Mouse (Mus musculus): ENCODE results near the gene Icmt. TPM values are rescaled to one million over a fixed set of nuclear protein-coding genes. Genes with fewer than 3 reads are reported as not detected.

The Icmt gene
- polyA plus RNA-seq, 1 experiment from 2014 or later = 27.6 TPM

DNA sequence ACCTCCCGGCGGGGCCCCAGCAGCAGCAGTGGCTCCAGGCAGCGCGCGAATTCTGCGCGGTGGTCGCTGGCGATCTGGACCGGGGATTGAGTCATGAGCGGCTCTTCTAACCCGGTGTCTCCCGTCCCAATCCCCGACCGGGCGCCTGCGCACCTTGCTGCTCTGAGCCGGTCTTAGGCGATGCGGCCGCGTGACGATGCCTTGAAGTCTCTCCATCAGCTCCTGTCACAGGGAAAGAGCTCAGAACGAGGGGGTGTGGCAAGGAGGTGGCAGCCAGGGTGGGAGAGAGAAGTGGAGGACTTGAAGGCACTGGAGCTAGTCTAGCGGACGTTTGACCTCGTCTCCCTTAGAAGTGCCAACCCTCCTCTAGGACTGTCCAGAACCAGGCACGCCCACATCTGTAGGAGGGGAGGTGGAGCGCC lies 16.2 kb downstream of the Icmt start:
- Histone ChIP-seq H3K4me1 (peaks cover 38% of the 10 kb centered on the region), H3K4me3 (peak overlapping the region; percentile 52), H3K9me3 (replicated peaks) (no peaks in the 10 kb centered on the region), H3K27me3 (ENCODE audit: low read depth, poor library complexity, severe bottlenecking) (peaks cover 90% of the 10 kb centered on the region), H3K36me3 (peaks cover 3% of the 10 kb centered on the region), H3K27ac (replicated peaks) (0 out of 2 replicates have a peak overlapping the region, but pooled peaks have one; percentile 23)
- under 1% methylated on average over 29 of the region's 29 CpGs for WGBS
- DNase-seq (ENCODE audit: low spot score) = peak; percentile 56

DNA sequence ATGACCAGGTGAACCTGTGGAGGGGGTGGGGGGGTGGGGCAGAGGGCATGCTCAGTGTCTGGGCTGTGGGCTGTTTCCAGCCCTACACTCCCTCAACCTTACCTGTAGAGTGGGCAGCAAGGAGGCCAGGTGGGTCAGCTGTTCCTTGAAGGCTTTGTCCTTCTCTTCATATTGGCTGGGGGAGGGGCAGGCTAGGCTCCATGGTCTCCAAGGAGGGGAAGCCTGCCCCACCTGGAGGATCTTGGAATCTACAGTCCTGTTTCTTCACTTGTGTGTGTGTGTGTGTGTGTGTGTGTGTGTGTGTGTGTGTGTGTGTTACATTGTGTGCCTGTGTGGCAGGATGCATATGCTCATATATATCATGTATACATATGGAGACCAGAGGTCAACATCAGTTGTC lies 16.9 kb downstream of the Icmt start:
- Histone ChIP-seq H3K9me3 (replicated peaks) (no peaks in the 10 kb centered on the region), H3K4me1 (peaks cover 46% of the 10 kb centered on the region), H3K27me3 (ENCODE audit: low read depth, poor library complexity, severe bottlenecking) (peaks cover 94% of the 10 kb centered on the region), H3K4me3 (peak overlapping the region; percentile 52; the same call in 1 of the 2 replicates), H3K36me3 (no peaks in the 10 kb centered on the region; the same call in 1 of the 2 replicates), H3K27ac (replicated peaks) (no peak overlapping the region)
- DNase-seq (ENCODE audit: low spot score) = no peak

DNA sequence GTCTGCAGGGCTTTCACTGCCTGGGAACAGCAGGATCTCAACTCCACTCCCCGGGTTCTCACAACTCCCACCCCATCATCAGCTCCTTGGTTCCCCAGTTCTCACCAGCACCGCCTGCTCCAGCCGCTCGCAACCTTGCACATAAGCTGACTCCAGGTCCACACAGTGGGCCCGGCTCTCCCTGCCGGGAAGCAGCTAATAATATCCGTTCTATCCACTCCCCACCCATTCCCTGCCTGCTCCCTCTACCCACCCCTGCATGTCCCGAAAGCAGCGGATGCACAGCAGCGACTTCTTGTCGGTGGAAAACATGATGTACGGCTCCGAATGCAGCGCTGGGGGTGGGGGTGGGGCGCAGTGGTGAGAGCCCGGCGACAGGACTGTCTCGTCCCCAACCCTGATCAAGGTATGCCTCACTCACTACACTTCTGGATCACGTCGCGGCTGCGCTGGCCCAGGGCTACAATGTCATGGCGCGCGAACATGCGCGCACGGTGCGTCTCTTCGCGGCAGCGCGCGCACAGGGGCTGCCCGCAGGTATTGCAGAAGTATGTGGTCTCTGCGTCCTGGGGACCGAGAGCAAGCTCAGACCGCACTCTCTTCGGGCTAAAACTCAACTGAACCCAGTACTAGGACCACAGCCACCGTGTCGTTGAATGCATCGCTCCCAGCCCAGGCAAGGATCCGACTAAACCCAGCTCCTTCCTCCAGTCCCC lies 18.6 kb downstream of the Icmt start:
- 1% methylated on average over 43 of the region's 43 CpGs for WGBS
- peak overlapping the region; percentile 42 for H3K4me3 ChIP-seq
- no peaks in the 10 kb centered on the region for H3K9me3 ChIP-seq (replicated peaks)
- no peak overlapping the region for H3K27ac ChIP-seq (replicated peaks)
- H3K27me3 ChIP-seq (ENCODE audit: low read depth, poor library complexity, severe bottlenecking) = peaks cover 88% of the 10 kb centered on the region
- DNase-seq (ENCODE audit: low spot score) = no peak
- H3K4me1 ChIP-seq = peaks cover 48% of the 10 kb centered on the region
- H3K36me3 ChIP-seq = no peaks in the 10 kb centered on the region

DNA sequence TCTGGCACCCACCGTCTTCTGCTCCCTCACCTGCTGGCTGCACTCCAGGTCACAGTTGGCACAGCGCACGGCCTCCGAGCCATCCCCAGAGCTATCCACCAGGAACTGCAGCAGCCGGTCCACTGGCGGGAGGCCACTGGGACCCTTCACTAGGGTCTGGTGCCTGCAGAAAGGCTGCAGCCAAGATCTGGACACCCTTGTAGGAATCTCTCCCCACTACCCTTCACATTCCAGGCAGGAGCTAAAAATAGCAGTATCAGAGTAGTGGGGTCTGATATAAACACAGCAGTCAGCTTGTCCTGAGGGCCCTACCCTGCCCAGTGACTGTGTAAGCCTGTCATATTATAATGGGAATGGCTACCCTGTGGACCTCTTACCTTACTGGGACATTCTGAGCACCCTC lies 20.6 kb downstream of the Icmt start:
- 93% methylated on average over 6 of the region's 6 CpGs for WGBS
- no peak for DNase-seq (ENCODE audit: low spot score)
- Histone ChIP-seq H3K27ac (replicated peaks) (no peak overlapping the region), H3K36me3 (no peaks in the 10 kb centered on the region), H3K4me1 (peaks cover 49% of the 10 kb centered on the region), H3K9me3 (replicated peaks) (no peaks in the 10 kb centered on the region), H3K4me3 (no peak overlapping the region), H3K27me3 (ENCODE audit: low read depth, poor library complexity, severe bottlenecking) (peaks cover 77% of the 10 kb centered on the region)

- Histone ChIP-seq H3K4me3 (peak within 1 kb of the TSS; percentile 43), H3K27ac (replicated peaks) (peak within 1 kb of the TSS; percentile 47; the same call in 1 of the 2 replicates), H3K9me3 (replicated peaks) (no peaks in the 10 kb centered on the region), H3K4me1 (peaks cover 38% of the 10 kb centered on the region), H3K27me3 (ENCODE audit: low read depth, poor library complexity, severe bottlenecking) (peaks cover 67% of the 10 kb centered on the region), H3K36me3 (no peaks in the 10 kb centered on the region)
- DNase-seq (ENCODE audit: low spot score) = peak; percentile 63
- WGBS = 3% methylated on average over 26 of the region's 26 CpGs
These were observed 21.6 kb downstream of the Icmt start, which contains the start of gene Rnf207 for GRCm38 (mm10) chr4:152318517-152319234. TSS of gene Rnf207 (minus strand) at chr4:152318993.

- Histone ChIP-seq H3K36me3 (no peaks in the 10 kb centered on the region), H3K9me3 (replicated peaks) (no peaks in the 10 kb centered on the region), H3K27me3 (ENCODE audit: low read depth, poor library complexity, severe bottlenecking) (peaks cover 39% of the 10 kb centered on the region), H3K27ac (replicated peaks) (0 out of 2 replicates have a peak overlapping the region, but pooled peaks have one; percentile 28), H3K4me3 (no peak overlapping the region), H3K4me1 (peaks cover 24% of the 10 kb centered on the region)
- WGBS = 65% methylated on average over 5 of the region's 5 CpGs
- no peak for DNase-seq (ENCODE audit: low spot score)
These were observed 24.4 kb downstream of the Icmt start for GRCm38 (mm10) chr4:152321464-152321863.

DNA sequence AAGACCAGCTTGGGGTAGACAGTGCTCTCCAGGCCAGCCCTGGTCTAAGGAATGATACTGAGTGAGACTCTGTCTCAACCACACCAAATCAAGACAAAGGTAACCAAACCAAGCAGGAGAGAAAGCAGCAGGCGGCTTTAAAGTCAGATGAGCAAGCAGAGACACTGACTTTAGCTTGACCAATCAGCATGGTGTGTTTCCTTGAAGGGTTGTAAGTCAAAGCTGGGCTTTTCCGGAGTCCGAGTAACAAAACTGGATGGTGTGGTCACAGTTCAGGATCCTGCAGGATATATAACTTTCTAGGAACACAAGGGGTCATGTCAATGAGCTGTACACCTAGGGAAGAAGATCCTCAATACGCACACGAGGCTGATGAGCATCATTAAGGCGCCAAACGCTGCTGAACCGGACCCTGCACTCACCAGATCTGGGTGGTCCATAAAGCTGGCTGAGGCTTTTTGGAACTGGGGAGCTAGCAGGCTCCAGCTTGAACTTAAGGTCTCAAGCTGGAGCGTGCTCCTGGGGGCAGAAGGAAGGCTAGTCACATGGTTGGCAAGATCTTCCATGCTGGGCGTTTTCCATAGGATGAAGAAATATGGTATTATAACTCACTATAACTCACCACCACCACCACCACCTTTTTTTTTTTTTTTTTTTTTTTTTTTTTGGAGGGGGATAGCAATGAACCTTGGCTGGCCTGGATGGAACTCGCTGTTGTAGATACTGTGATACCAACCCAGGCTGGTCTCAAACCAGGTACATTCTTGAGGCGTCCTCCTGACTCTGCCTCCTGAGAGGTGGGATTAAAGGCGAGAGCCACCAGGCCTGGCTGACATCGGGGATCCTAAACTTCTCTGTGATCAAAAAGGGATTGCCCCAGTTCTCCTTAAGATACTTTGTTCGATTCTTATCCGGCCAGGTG lies 27.9 kb downstream of the Icmt start:
- Histone ChIP-seq H3K4me1 (peaks cover 28% of the 10 kb centered on the region), H3K27ac (replicated peaks) (peak overlapping the region; percentile 97), H3K9me3 (replicated peaks) (no peaks in the 10 kb centered on the region), H3K4me3 (peak overlapping the region; percentile 100), H3K36me3 (peaks cover 27% of the 10 kb centered on the region), H3K27me3 (ENCODE audit: low read depth, poor library complexity, severe bottlenecking) (peaks cover 9% of the 10 kb centered on the region; the same call in 1 of the 2 replicates)
- WGBS = 57% methylated on average over 16 of the region's 16 CpGs
- DNase-seq (ENCODE audit: low spot score) = no peak

DNA sequence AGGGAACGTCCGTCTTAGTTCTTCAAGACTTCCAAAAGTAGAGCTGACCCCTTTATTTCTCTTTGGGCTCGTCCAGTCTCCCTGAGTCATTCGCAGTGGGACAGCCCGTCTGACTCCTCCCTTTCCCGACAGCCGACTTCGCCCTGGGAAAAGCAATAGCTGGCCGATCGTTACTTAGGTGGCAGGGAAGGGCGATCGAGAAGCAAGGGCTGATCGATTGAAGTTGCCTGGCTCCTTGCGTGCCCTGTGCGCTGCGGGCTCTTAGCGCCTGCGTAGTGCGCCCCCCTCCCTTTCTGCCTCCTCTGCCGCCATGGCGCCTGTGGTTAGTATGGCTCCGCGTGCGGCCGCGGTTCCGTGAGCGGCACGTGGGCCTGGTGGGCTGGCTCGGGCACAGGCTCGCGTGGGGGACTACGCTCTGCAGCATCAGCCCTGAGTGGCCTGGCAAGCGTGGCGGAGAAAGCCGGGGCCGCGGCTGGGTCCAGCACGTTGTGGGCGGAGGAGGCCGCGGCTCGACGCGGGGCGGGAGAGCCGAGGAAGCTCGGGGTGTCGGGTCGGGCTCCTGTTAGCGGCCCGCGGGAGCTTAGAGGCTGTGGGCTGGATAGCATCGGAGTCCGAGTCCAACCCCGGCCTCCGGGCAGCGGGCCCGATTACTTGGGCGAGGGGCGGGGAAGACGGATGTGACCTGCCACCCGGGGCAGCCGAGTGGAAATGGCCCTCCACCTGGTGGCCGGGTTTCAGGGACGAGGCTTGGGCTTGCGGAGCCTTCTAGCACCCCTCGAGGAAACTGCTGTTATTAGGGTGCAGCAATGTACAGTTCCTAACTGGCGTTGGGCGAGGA lies 28.8 kb downstream of the Icmt start, which contains the start of gene Rpl22:
Gene Rpl22, plus strand, starts transcription at position 169 of the 838 bp plus-strand sequence.
- Histone ChIP-seq H3K4me1 (peaks cover 26% of the 10 kb centered on the region), H3K27ac (replicated peaks) (peak within 1 kb of the TSS; percentile 97), H3K36me3 (peaks cover 36% of the 10 kb centered on the region), H3K27me3 (ENCODE audit: low read depth, poor library complexity, severe bottlenecking) (peaks cover 9% of the 10 kb centered on the region; the same call in 1 of the 2 replicates), H3K9me3 (replicated peaks) (no peaks in the 10 kb centered on the region), H3K4me3 (peak within 1 kb of the TSS; percentile 100)
- under 1% methylated on average over 70 of the region's 70 CpGs for WGBS
- DNase-seq (ENCODE audit: low spot score) = peak; percentile 95

- peaks cover 5% of the 10 kb centered on the region; the same call in 1 of the 2 replicates for H3K27me3 ChIP-seq (ENCODE audit: low read depth, poor library complexity, severe bottlenecking)
- peaks cover 21% of the 10 kb centered on the region for H3K4me1 ChIP-seq
- peaks cover 44% of the 10 kb centered on the region for H3K36me3 ChIP-seq
- no peak for DNase-seq (ENCODE audit: low spot score)
- 1% methylated on average over 11 of the region's 11 CpGs for WGBS
- H3K9me3 ChIP-seq (replicated peaks) = no peaks in the 10 kb centered on the region
- peak overlapping the region; percentile 97 for H3K27ac ChIP-seq (replicated peaks)
- H3K4me3 ChIP-seq = peak overlapping the region; percentile 100
These were observed 29.5 kb downstream of the Icmt start for GRCm38 (mm10) chr4:152326543-152326942.

- Histone ChIP-seq H3K4me3 (no peak overlapping the region), H3K27me3 (ENCODE audit: low read depth, poor library complexity, severe bottlenecking) (no peaks in the 10 kb centered on the region), H3K27ac (replicated peaks) (no peak overlapping the region), H3K9me3 (replicated peaks) (no peaks in the 10 kb centered on the region), H3K4me1 (peaks cover 17% of the 10 kb centered on the region), H3K36me3 (peaks cover 65% of the 10 kb centered on the region)
- peak; percentile 64 for DNase-seq (ENCODE audit: low spot score)
- 78% methylated on average over 6 of the region's 6 CpGs for WGBS
These were observed 31.7 kb downstream of the Icmt start for GRCm38 (mm10) chr4:152328691-152329090.

DNA sequence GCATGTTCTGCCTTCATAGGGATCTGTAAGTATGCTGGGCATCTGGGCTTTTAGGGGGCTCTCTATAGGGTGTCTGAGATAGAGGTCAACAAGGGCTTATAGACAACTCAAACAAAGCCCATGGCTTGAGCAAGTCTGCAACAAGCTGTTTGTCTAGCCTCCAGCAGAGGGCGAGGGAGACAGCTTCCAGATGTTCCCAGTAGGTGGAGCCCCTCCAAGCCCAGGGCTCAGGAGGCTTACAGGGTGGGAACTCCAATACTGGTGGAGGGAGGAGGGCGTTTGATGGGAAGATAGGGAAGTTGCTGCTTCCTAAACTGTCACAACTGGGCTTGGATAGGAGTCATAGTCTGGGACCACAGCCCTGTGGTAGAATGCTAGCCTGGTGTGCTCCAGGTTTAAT lies 35.9 kb downstream of the Icmt start:
- no peak overlapping the region for H3K27ac ChIP-seq (replicated peaks)
- peaks cover 15% of the 10 kb centered on the region for H3K27me3 ChIP-seq (ENCODE audit: low read depth, poor library complexity, severe bottlenecking)
- 47% methylated on average over 2 of the region's 2 CpGs for WGBS
- DNase-seq (ENCODE audit: low spot score) = peak; percentile 75
- H3K4me3 ChIP-seq = no peak overlapping the region
- H3K4me1 ChIP-seq = peaks cover 6% of the 10 kb centered on the region
- peaks cover 83% of the 10 kb centered on the region for H3K36me3 ChIP-seq
- H3K9me3 ChIP-seq (replicated peaks) = no peaks in the 10 kb centered on the region
